In genomic region chr9:22402001-22402400, GRCm38 (mm10) we compare ENCODE assay signal across 20 mouse cellular contexts.
A peak's percentile ranks its signal among the peaks of the same experiment; 100 is the strongest.
DNase-seq lines count a peak whose midpoint lies in the region; TF ChIP-seq lines count a peak whose summit lies in the region.
"Had no signal": no experiment of that assay in that cellular context is flagged by ENCODE, and none has a peak within 500 bp of the region (broad histone marks: within the 10 kb centered on the region; RNA-seq: fewer than 3 reads in every experiment).

No protein-coding gene starts in this region.

- no peaks in the 10 kb centered on the region for H3K27me3 ChIP-seq in E14TG2a.4 (ENCODE audit: insufficient read depth, low read length)
- H3K27me3 ChIP-seq: embryonic facial prominence, embryonic 13.5 days; embryonic facial prominence, embryonic 15.5 days; forebrain, embryonic 12.5 days had no signal

- no peak for TF ChIP-seq CTCF in E14TG2a.4 (conservative IDR thresholded peaks at IDR 0.05; ENCODE audit: low read length)

- peak; percentile 60 for DNase-seq in ES-CJ7 (ENCODE audit: low read depth, low spot score)
- peak; percentile 69 for DNase-seq in ZHBTc4 (ENCODE audit: low read depth, low spot score)
- DNase-seq in right cerebral cortex, postnatal 4 days = no peak
- no peak for DNase-seq in heart, adult 11 months
- DNase-seq: adrenal gland, adult 2 months; adrenal gland, postnatal 10 days; adrenal gland, postnatal 25 days; cerebellum, adult 11 months; cerebellum, adult 18-20 months; cerebellum, adult 8-10 months; cerebellum, adult 9-11 months; cerebellum, postnatal 14 days; cerebellum, postnatal 36 days; embryo, embryonic 11 days had no signal

- H3K4me3 ChIP-seq in E14TG2a.4 (replicated peaks; ENCODE audit: low read length) = peak overlapping the region; percentile 24; the same call in 1 of the 2 replicates
- H3K4me3 ChIP-seq: embryonic facial prominence, embryonic 13.5 days; embryonic facial prominence, embryonic 15.5 days; erythroblast, embryonic 14.5 days; forebrain, embryonic 10.5 days; forebrain, embryonic 12.5 days had no signal

- H3K9me3 ChIP-seq in E14TG2a.4 (ENCODE audit: low read length) = no peaks in the 10 kb centered on the region
- H3K9me3 ChIP-seq: embryonic facial prominence, embryonic 13.5 days; embryonic facial prominence, embryonic 15.5 days; forebrain, embryonic 10.5 days; forebrain, embryonic 12.5 days had no signal

- H3K4me1 ChIP-seq in E14TG2a.4 (replicated peaks; ENCODE audit: low read depth, low read length) = peaks cover 43% of the 10 kb centered on the region
- H3K4me1 ChIP-seq: embryonic facial prominence, embryonic 13.5 days; embryonic facial prominence, embryonic 15.5 days; forebrain, embryonic 10.5 days; forebrain, embryonic 12.5 days had no signal

- H3K36me3 ChIP-seq in E14TG2a.4 (ENCODE audit: insufficient read depth, low read length) = peaks cover 9% of the 10 kb centered on the region
- H3K36me3 ChIP-seq: embryonic facial prominence, embryonic 13.5 days; embryonic facial prominence, embryonic 15.5 days; forebrain, embryonic 10.5 days; forebrain, embryonic 12.5 days had no signal

Comparison
In these comparisons a context has a peak if more than half of its experiments do, and no peak if none do; other contexts are left out.
1. DNase-seq: peak in ES-CJ7 (single experiment) and ZHBTc4 (single experiment); none in right cerebral cortex, postnatal 4 days (single experiment) and heart, adult 11 months (single experiment).